Mouse (Mus musculus) heart, embryonic 14.5 days (tissue): Measurements from ENCODE around the gene Tnni3k. TPM values are rescaled to one million over a fixed set of nuclear protein-coding genes. Genes with fewer than 3 reads are reported as not detected.

Experiments used
- ATAC-seq: fragments of 200-750 bp; cut with Nextera tagmentation; 2 replicates; pipeline ENCODE4 v1.8.0; 2017; ENCODE audit warnings: low read depth, moderate TSS enrichment; ENCODE audit not compliant: insufficient number of reproducible peaks, insufficient read depth, low FRiP score
- H3K27ac ChIP-seq, 2 experiments: fragments of 200-500 bp in 1 of 2; fragments of 300-500 bp in 1 of 2; sonication (generic) in 1 of 2; replicated peaks in 1 of 2; 2 replicates each; pipeline ENCODE4 v1.5.1; 2012 to 2014; ENCODE audit warnings: low read depth in 2 of 2, low read length in 2 of 2, control low read depth in 1 of 2, mild to moderate bottlenecking in 1 of 2, mixed read lengths in 1 of 2; ENCODE audit not compliant: control insufficient read depth in 1 of 2, insufficient read depth in 1 of 2
- H3K27me3 ChIP-seq: fragments of 300-500 bp; sonication (generic); 2 replicates; pipeline ENCODE4 v1.6.1; 2014; ENCODE audit warnings: mild to moderate bottlenecking, low read length, control low read depth; ENCODE audit not compliant: control insufficient read depth, insufficient read depth
- H3K36me3 ChIP-seq: fragments of 300-500 bp; sonication (generic); 2 replicates; pipeline ENCODE4 v1.6.1; 2014; ENCODE audit warnings: mild to moderate bottlenecking, control low read depth, low read length, mixed read lengths; ENCODE audit not compliant: control insufficient read depth, insufficient read depth
- H3K4me1 ChIP-seq, 2 experiments: fragments of 200-500 bp in 1 of 2; fragments of 300-500 bp in 1 of 2; sonication (generic) in 1 of 2; 2 replicates each; pipeline ENCODE4 v1.6.1; 2012 to 2014; ENCODE audit warnings: low read length in 2 of 2, control low read depth in 1 of 2, mixed read lengths in 1 of 2; ENCODE audit not compliant: control insufficient read depth in 2 of 2, insufficient read depth in 2 of 2
- H3K4me2 ChIP-seq: fragments of 300-500 bp; sonication (generic); 2 replicates; pipeline ENCODE4 v1.6.1; 2014; ENCODE audit warnings: mild to moderate bottlenecking, low read length
- H3K4me3 ChIP-seq, 2 experiments: fragments of 200-500 bp in 1 of 2; fragments of 300-500 bp in 1 of 2; sonication (generic) in 1 of 2; 2 replicates each; pipeline ENCODE4 v1.5.1; 2012 to 2014; ENCODE audit warnings: low read length in 2 of 2, mild to moderate bottlenecking in 2 of 2, control low read depth in 1 of 2, low read depth in 1 of 2, moderate library complexity in 1 of 2; ENCODE audit not compliant: control insufficient read depth in 1 of 2, insufficient read depth in 1 of 2
- H3K9ac ChIP-seq: fragments of 300-500 bp; sonication (generic); 2 replicates; pipeline ENCODE4 v1.6.1; 2014; ENCODE audit warnings: mild to moderate bottlenecking, low read length
- H3K9me3 ChIP-seq: fragments of 300-500 bp; sonication (generic); 2 replicates; pipeline ENCODE4 v1.6.1; 2016; ENCODE audit warnings: low read length, control low read depth; ENCODE audit not compliant: control insufficient read depth
- WGBS: fragments of 180-500 bp; shearing (Covaris S2); extraction: QIAGEN DNeasy Blood & Tissue Kit; methylation state at CpG from one replicate; pipeline ENCODE4 v1.1.7; 2014; 5-methylcytosine and 5-hydroxymethylcytosine counted together
- polyA plus RNA-seq: library from polyadenylated mRNA; unstranded; fragments of >200 nt; fragmentation: Nextera tagmentation; extraction: Ambion mirVana; gene quantifications from 2 replicates; pipeline ENCODE4 v1.2.1, GENCODE M21; 2014

Gene Tnni3k
- polyA plus RNA-seq, 1 experiment from 2014 or later: 65.6 TPM

GRCm38 (mm10) chr3:154861921-154862320 is 193.3 kb downstream of the Tnni3k start:
- H3K9me3 ChIP-seq: no peaks in the 10 kb centered on the region
- 77% methylated on average over 6 of the region's 6 CpGs for WGBS
- no peak overlapping the region for H3K4me2 ChIP-seq
- H3K27ac ChIP-seq: no peak overlapping the region
- no peak overlapping the region for H3K4me3 ChIP-seq
- ATAC-seq: no peak
- no peak overlapping the region for H3K9ac ChIP-seq
- H3K36me3 ChIP-seq: 0 out of 2 replicates have a peak, but pooled peaks cover 2% of the 10 kb centered on the region
- H3K4me1 ChIP-seq: no peaks in the 10 kb centered on the region
- H3K27me3 ChIP-seq: no peaks in the 10 kb centered on the region

GRCm38 (mm10) chr3:154859721-154860120 is 195.5 kb downstream of the Tnni3k start:
- no peaks in the 10 kb centered on the region for H3K4me1 ChIP-seq
- H3K27ac ChIP-seq: no peak overlapping the region
- H3K27me3 ChIP-seq: no peaks in the 10 kb centered on the region
- peaks cover 15% of the 10 kb centered on the region; the same call in 1 of the 2 replicates for H3K36me3 ChIP-seq
- WGBS: 56% methylated on average over 3 of the region's 3 CpGs
- no peak overlapping the region for H3K4me3 ChIP-seq
- no peak for ATAC-seq
- no peaks in the 10 kb centered on the region for H3K9me3 ChIP-seq
- no peak overlapping the region for H3K9ac ChIP-seq
- no peak overlapping the region for H3K4me2 ChIP-seq

GRCm38 (mm10) chr3:154853257-154853656 is 201.9 kb downstream of the Tnni3k start:
- Histone ChIP-seq H3K27ac (no peak overlapping the region), H3K36me3 (peaks cover 25% of the 10 kb centered on the region), H3K4me1 (peaks cover 0 to 3% of the 10 kb centered on the region in 2 experiments; a peak in 2 of 4 replicates), H3K9me3 (no peaks in the 10 kb centered on the region), H3K27me3 (no peaks in the 10 kb centered on the region), H3K4me3 (no peak overlapping the region), H3K4me2 (no peak overlapping the region), H3K9ac (no peak overlapping the region)
- WGBS: 34% methylated on average over 6 of the region's 6 CpGs
- no peak for ATAC-seq

GRCm38 (mm10) chr3:154852281-154852680 is 202.9 kb downstream of the Tnni3k start:
- H3K4me2 ChIP-seq: no peak overlapping the region

GRCm38 (mm10) chr3:154842247-154842646 is 213.0 kb downstream of the Tnni3k start:
- H3K27me3 ChIP-seq: no peaks in the 10 kb centered on the region
- H3K4me2 ChIP-seq: no peak overlapping the region
- H3K4me1 ChIP-seq: 0 out of 4 replicates have a peak, but pooled peaks cover 2 to 3% of the 10 kb centered on the region in 2 experiments
- H3K27ac ChIP-seq: no peak overlapping the region
- H3K4me3 ChIP-seq: no peak overlapping the region
- H3K9ac ChIP-seq: no peak overlapping the region
- no peak for ATAC-seq
- WGBS: 84% methylated on average over 7 of the region's 7 CpGs
- peaks cover 23% of the 10 kb centered on the region; the same call in 1 of the 2 replicates for H3K36me3 ChIP-seq
- no peaks in the 10 kb centered on the region for H3K9me3 ChIP-seq

More at GRCm38 (mm10) chr3:154852281-154852680, 202.9 kb downstream of the Tnni3k start:
- ATAC-seq: no peak
- Histone ChIP-seq H3K9ac (no peak overlapping the region), H3K36me3 (peaks cover 29% of the 10 kb centered on the region), H3K4me1 (peaks cover 0 to 3% of the 10 kb centered on the region in 2 experiments; a peak in 2 of 4 replicates), H3K27me3 (no peaks in the 10 kb centered on the region), H3K4me3 (no peak overlapping the region), H3K27ac (no peak overlapping the region), H3K9me3 (no peaks in the 10 kb centered on the region)
- WGBS: 86% methylated on average over 3 of the region's 3 CpGs

- 26% methylated on average over 1 of the region's 1 CpGs for WGBS
- Histone ChIP-seq H3K4me3 (no peak overlapping the region), H3K9ac (no peak overlapping the region), H3K4me2 (no peak overlapping the region), H3K27me3 (no peaks in the 10 kb centered on the region), H3K9me3 (no peaks in the 10 kb centered on the region), H3K27ac (no peak overlapping the region), H3K36me3 (peaks cover 20% of the 10 kb centered on the region; the same call in 1 of the 2 replicates), H3K4me1 (0 out of 4 replicates have a peak, but pooled peaks cover 2 to 3% of the 10 kb centered on the region in 2 experiments)
- ATAC-seq: no peak
Observed at GRCm38 (mm10) chr3:154841076-154841475, 214.1 kb downstream of the Tnni3k start.

- Histone ChIP-seq H3K4me1 (0 out of 4 replicates have a peak, but pooled peaks cover 2 to 3% of the 10 kb centered on the region in 2 experiments), H3K4me2 (no peak overlapping the region), H3K27me3 (no peaks in the 10 kb centered on the region), H3K27ac (no peak overlapping the region), H3K36me3 (0 out of 2 replicates have a peak, but pooled peaks cover 10% of the 10 kb centered on the region), H3K9ac (no peak overlapping the region), H3K4me3 (no peak overlapping the region), H3K9me3 (no peaks in the 10 kb centered on the region)
- ATAC-seq: no peak
- WGBS: 88% methylated on average over 11 of the region's 11 CpGs
Observed at GRCm38 (mm10) chr3:154837861-154838260, 217.3 kb downstream of the Tnni3k start.

GRCm38 (mm10) chr3:154836137-154836536 is 219.1 kb downstream of the Tnni3k start:
- no peaks in the 10 kb centered on the region for H3K27me3 ChIP-seq
- H3K9me3 ChIP-seq: no peaks in the 10 kb centered on the region
- no peak overlapping the region for H3K27ac ChIP-seq
- H3K4me2 ChIP-seq: no peak overlapping the region
- 77% methylated on average over 3 of the region's 3 CpGs for WGBS
- no peak overlapping the region for H3K9ac ChIP-seq
- 0 out of 2 replicates have a peak, but pooled peaks cover 11% of the 10 kb centered on the region for H3K36me3 ChIP-seq
- H3K4me1 ChIP-seq: 0 out of 4 replicates have a peak, but pooled peaks cover 2 to 3% of the 10 kb centered on the region in 2 experiments
- H3K4me3 ChIP-seq: no peak overlapping the region
- ATAC-seq: no peak
